Comparison of ENCODE assay signal across 34 mouse cellular contexts in genomic region chr10:32939853-32940252, GRCm38 (mm10). TPM values are rescaled to one million over a fixed set of nuclear protein-coding genes. Genes with fewer than 3 reads are reported as not detected.
"Had no signal": no experiment of that assay in that cellular context is flagged by ENCODE, and none has a peak within 500 bp of the region (broad histone marks: within the 10 kb centered on the region; RNA-seq: fewer than 3 reads in every experiment).

No protein-coding gene starts in this region.

- ATAC-seq: hindbrain, embryonic 16.5 days; hindbrain, postnatal 0 days; inflammation-experienced regulatory T-cells, adult 6 months; intestine, embryonic 15.5 days; intestine, embryonic 16.5 days; intestine, postnatal 0 days had no signal

- H3K36me3 ChIP-seq: heart, embryonic 10.5 days; heart, embryonic 12.5 days; heart, embryonic 13.5 days; heart, embryonic 15.5 days; hindbrain, embryonic 10.5 days; hindbrain, embryonic 13.5 days; hindbrain, embryonic 15.5 days; intestine, embryonic 15.5 days; kidney, embryonic 15.5 days had no signal

- H3K9me3 ChIP-seq: heart, embryonic 10.5 days; heart, embryonic 13.5 days; hindbrain, embryonic 15.5 days; intestine, embryonic 15.5 days; kidney, embryonic 15.5 days had no signal

- H3K4me2 ChIP-seq: heart, embryonic 11.5 days; heart, embryonic 12.5 days; heart, embryonic 13.5 days; heart, embryonic 15.5 days; hindbrain, embryonic 13.5 days; hindbrain, embryonic 14.5 days; hindbrain, embryonic 15.5 days; intestine, embryonic 15.5 days; kidney, embryonic 15.5 days had no signal

- H3K27me3 ChIP-seq: heart, embryonic 12.5 days; heart, embryonic 13.5 days; heart, embryonic 15.5 days; hindbrain, embryonic 13.5 days; hindbrain, embryonic 15.5 days; intestine, embryonic 15.5 days; kidney, embryonic 15.5 days had no signal

- H3K27ac ChIP-seq: heart, embryonic 10.5 days; heart, embryonic 13.5 days; heart, embryonic 15.5 days; hindbrain, embryonic 10.5 days; hindbrain, embryonic 13.5 days; hindbrain, embryonic 14.5 days; hindbrain, embryonic 15.5 days; hindbrain, postnatal 0 days; intestine, embryonic 15.5 days; kidney, embryonic 15.5 days; kidney, postnatal 0 days; layer of hippocampus, adult 2 months had no signal

- DNase-seq: heart, postnatal 10 days; heart, postnatal 14 days; heart, postnatal 36 days; heart, postnatal 4 days; kidney, adult 11 months; kidney, adult 18-20 months; kidney, adult 2 months; kidney, adult 8-10 months; kidney, adult 9 months; kidney, postnatal 10 days; kidney, postnatal 14 days; kidney, postnatal 25 days; kidney, postnatal 36 days; kidney, postnatal 4 days; layer of hippocampus, adult 9-11 months; layer of hippocampus, postnatal 36 days had no signal

- H3K4me3 ChIP-seq: heart, embryonic 10.5 days; heart, embryonic 12.5 days; heart, embryonic 13.5 days; heart, embryonic 15.5 days; hindbrain, embryonic 10.5 days; hindbrain, embryonic 13.5 days; hindbrain, embryonic 15.5 days; intestine, embryonic 15.5 days; kidney, embryonic 15.5 days; layer of hippocampus, adult 2 months had no signal

- H3K9ac ChIP-seq: heart, embryonic 12.5 days; heart, embryonic 13.5 days; heart, embryonic 15.5 days; hindbrain, embryonic 13.5 days; hindbrain, embryonic 14.5 days; hindbrain, embryonic 15.5 days; intestine, embryonic 15.5 days; kidney, embryonic 15.5 days had no signal

- H3K4me1 ChIP-seq: heart, embryonic 10.5 days; heart, embryonic 12.5 days; heart, embryonic 13.5 days; heart, embryonic 15.5 days; hindbrain, embryonic 10.5 days; hindbrain, embryonic 13.5 days; hindbrain, embryonic 15.5 days; intestine, embryonic 15.5 days; kidney, embryonic 15.5 days had no signal

RNA-seq across cellular contexts. Expression of gene Nkain2, which starts 49.6 kb away (rescaled TPM):
- polyA plus RNA-seq: inflammation-experienced regulatory T-cells, adult 6 months had no signal
